Mouse (Mus musculus): ENCODE data around the gene Adamts17.
A peak's percentile ranks its signal among the peaks of the same experiment; 100 is the strongest.

The Adamts17 gene

DNA sequence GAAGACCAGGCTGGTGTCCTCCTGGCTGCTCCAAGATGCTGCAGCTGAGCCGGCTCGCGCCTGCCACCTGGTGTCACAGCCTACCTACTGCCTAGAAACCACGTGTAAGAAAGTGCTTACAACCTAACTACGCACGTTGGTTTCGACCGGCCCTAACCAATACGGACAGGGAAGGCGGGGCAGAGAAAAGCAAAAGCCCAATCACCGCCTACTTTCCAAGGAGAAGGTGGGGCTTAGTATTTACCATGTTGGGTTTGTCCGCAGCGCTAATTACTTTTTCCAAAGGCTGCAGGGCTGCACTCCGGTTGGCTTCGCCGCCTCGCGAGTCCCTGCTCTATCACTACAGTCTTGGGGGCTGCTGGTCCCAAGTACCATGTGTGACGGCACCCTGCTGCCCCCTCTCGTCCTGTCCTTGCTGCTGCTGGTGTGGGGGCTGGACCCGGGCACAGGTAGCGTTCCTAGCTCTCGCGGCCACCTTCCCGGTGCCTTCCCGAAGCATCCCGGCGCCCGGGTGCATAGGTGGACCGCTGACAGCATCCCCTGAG is at the start of gene Adamts17:
Gene Adamts17 (plus strand): TSS at position 273 of the 545 bp plus-strand sequence.
- DNase-seq (ENCODE audit: low spot score in 2 of 2) = peak; percentile 89 to 94

DNA sequence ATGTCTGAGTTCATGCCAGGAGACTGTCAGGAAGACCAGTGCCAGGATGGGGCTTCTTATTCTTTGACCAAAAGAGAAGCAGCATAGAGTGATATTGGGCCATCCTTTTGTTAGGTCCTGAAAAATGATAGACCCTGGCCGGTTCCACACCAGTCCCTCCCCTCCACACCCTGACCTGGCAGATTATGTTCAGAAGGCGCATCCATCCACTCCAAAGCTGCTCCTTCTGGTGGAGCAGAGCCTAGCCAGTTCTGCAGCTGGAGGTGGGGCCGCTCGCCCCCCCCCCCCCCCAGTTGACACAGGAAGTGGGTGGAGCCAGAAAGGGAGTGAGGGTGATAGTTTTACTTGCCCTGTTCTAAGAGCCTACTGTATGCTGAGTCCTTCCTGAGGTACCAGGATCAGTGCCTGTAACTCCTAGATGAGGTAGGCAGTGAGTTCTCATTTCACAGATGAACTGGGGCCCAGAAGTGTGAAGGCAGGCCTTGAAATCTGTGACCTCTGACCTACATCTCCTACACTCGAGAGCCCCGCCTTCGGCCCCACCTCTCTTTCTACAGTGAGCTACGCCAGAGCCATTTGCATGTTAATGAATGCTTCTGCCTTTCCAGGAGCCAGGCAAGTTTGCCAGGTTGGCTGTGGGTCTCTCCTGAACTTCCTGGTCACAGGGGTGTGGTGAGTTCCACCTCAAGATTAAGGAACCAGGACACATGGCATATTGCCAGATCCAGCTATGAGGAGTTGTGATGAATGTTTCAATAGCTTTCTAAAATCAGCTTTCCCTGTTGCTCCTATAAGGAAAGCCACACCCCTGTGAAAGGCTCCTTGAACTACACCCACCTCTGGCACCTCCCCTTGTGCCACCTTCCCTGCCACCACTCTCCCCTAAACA is 49.4 kb upstream of the Adamts17 start:
- no peak for DNase-seq (ENCODE audit: low spot score in 2 of 2)

DNA sequence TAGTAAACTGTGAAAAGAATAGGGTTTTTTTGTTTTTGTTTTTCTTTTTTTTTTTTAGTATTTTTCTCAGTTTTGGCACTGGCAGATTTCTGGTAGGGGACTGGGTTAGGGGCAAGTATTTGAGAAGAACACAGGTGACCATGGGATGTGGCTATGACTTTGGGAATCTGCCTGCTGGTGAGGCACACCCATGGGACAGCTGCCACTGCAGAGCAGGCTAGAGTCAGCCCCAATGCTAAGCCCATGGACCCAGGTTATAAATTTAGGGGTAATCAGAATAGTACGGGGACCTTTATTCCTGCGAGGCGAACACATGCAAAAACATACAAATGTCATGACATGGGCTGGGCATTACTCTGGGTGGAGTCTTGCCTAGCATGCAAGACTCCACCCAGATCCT is 48.5 kb upstream of the Adamts17 start:
- DNase-seq (ENCODE audit: low spot score in 2 of 2) = no peak

DNA sequence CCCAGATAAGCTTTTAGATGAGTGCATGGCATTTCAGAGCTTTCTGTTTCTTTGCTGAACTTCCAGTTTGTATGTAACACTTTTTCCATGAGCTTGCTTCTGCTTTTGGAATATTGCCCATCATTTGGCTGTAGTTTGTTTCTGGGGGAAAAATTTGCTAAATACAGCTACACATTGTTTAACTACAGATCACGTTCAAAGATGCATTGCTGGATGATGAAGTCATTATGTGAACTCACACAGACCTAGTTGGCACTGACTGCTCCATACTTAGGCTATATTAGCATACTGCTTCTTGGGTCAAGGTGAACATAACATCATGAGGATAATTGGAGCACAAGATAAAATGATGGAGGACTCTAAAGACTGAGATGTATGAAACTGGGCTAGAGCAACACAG is 42.6 kb upstream of the Adamts17 start:
- no peak for DNase-seq (ENCODE audit: low spot score in 2 of 2)

DNA sequence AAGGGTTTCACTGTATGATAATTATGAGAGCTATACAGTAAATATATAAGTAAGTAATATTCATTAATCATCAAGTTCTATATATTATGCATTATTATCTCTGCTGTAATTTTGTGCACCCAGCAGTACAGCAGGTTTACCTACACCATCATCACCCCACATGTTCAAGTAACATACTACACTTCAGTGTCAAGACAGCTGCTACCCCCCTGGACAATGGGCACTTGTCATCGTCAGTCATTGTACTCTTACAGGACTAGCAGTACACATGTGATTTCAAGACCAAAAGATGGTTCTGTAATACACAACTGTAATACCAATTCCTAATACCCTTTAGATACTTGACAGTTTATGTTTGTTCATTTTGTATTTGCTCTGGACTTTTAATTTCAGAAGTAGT is 42.2 kb upstream of the Adamts17 start:
- DNase-seq (ENCODE audit: low spot score in 2 of 2) = no peak

DNA sequence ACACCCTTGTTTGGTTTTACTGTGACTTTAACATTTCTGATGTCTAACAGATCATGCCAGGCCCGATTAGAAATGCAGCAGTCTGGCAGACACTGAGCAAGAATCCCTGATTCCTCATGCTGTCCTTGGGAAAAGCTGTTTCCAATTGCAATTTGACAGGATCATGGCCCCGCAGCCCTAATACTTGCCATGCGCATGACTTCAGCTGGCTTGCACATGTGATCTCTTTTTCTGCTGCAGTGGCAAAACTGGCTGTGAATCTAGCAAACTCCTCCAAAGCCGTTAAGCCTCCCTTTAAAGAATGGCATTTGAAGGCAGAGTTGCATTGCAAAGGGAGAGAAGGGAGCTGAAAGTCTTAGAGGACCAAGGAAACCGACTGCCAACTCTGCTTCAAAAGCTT is 40.7 kb upstream of the Adamts17 start:
- DNase-seq (ENCODE audit: low spot score in 2 of 2) = no peak

DNA sequence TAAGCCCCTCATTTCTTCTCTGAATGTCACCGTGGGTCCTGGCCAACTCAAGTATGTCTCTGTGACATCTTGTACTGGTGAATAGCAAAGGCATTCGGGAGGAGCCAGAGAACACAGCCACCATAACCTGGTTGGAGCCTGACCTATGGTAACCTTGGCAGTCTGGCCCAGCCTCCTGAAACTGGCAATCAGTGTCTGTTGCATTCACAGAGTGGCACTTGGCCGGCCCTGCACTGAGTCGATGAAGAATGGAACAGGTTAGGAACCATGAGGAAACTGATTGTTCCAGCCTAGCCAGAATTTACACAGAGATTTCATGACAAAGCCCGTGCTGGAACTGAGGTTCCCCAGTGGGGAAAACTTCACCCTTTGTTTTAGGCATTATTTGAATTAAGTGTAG is 38.8 kb upstream of the Adamts17 start:
- DNase-seq (ENCODE audit: low spot score in 2 of 2) = no peak

DNA sequence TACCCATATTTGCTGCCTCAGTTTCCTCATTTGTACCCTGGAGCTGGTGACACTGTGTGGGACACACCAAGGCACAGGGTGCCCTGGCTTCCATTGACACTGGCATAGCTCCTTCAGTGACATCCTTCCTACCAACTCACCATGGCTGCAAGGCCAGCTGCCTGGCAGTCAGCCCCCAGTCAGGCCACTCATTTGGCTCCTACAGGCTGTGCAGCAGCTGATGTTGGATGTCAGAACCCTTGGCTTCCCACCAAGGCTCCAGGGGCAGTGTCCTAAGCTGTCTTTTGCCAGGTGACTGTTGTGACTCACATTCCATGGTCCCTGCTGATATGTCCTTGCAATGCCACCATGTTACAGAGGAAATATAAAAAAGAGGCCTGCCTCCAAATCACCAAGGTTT is 37.8 kb upstream of the Adamts17 start:
- no peak for DNase-seq (ENCODE audit: low spot score in 2 of 2)

DNA sequence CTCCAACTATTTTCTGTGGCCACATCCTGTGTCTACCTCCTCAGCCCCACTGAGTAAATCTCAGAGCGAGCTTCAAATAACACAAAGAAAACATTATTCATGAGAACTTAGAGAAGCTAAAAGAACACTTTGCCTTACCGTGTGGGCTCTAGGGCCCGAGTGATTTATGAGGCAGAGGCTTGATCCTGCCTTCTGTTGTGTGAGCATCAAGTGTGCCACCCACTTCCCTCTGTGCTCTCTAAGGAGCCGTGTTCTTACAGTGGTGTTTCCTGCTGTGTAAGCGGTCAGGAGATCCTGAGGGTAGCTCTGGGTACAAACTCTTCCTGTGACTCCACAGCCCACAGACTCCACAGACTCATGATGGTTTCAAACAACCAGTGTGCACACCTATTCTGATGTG is 35.7 kb upstream of the Adamts17 start:
- DNase-seq (ENCODE audit: low spot score in 2 of 2) = no peak

DNA sequence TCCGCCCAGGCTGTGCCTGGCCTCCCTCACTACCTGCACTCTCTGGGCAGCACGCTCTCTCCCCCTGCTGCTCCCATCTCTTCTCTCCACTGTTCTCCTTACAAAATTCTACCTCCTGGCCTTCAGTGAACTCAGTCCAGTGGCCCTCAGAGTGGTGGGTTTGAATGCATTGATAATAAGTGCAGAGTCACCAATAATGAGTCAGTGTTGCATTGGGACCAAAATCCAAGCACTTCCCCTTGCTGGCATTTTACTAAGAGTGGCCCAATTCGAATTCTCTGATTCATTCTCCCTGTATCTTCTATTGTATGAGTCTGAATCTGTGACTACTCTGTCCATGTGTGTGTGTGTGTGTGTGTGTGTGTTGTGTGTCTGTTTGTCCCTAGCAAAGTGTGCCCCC is 32.7 kb upstream of the Adamts17 start:
- no peak for DNase-seq (ENCODE audit: low spot score in 2 of 2)

DNA sequence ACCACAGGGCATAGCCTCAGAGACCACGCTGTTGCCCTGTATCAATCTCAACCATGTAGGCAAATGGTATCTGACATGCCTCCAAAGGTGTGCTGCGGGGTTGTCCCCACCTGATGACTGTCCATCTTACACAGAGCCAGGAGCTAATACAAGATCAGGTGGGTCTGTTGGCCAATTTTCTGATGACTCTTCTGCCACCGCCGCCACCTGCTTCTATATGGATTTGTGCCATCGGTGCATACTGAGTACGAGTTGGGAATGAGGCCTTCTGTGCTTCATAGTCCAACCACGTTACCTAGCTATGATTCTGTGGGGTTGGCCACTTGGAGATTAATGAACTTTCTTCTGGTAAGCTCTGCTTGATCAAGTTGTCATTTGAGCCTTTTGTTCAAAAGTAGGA is 29.1 kb upstream of the Adamts17 start:
- DNase-seq (ENCODE audit: low spot score in 2 of 2) = no peak

DNA sequence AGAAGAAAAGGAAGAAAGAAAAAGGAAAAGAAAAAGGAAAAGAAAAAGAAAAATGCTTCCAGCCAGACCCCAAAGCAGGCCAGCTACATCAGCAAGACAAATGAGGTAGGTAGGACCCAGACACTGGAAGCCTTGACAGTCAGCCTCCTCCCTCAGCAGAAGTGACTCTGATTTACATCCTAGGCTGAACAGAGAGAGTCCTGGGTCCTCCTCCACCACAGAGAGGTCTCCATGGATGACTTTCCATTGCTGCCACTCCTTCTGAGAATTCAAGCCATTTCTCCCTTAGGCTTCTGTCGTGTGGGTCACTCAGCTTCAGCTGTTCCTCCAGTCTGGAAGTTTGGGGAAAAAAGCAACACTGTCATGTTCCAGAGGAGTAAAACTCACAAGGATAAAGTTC is 28.2 kb upstream of the Adamts17 start:
- no peak for DNase-seq (ENCODE audit: low spot score in 2 of 2)

DNA sequence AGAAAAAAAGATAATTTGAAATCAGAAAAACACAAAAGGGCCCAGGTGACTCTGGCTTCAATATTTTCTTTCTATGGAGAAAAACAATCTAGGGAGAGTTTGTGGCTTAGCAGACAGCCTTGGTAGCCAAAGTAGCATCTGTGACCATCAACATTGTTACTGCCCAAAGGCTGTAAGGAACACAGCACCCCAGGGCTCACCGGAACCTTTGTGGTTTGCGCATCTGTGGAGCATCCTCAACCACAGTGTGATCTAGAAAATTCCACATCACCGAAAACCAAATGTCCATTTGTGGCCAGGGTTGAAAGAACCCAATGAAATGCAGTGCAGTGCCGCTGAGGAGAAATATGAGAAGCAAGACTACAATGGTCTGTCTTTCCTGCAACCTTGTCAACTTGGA is 27.2 kb upstream of the Adamts17 start:
- DNase-seq (ENCODE audit: low spot score in 2 of 2) = no peak

DNA sequence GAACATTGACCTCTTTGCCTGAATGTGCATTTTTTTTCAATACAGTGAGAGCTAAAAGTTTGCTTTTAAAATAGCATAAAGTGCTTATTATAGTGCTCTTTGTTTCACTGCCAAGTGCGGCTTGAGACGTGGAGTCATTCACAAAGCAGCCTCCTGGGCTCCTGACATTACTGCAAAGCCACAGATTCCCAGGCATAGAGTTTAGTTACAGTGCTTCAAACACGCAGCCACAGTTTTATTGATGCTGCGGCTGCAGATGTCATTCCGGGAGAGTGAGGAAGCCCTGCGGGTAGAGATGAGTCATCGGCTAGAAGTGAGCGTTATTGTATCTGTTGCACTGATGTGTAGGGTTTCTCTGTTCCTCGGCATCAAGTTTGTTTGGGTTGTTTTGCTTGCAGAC is 26.8 kb upstream of the Adamts17 start:
- no peak for DNase-seq (ENCODE audit: low spot score in 2 of 2)

DNA sequence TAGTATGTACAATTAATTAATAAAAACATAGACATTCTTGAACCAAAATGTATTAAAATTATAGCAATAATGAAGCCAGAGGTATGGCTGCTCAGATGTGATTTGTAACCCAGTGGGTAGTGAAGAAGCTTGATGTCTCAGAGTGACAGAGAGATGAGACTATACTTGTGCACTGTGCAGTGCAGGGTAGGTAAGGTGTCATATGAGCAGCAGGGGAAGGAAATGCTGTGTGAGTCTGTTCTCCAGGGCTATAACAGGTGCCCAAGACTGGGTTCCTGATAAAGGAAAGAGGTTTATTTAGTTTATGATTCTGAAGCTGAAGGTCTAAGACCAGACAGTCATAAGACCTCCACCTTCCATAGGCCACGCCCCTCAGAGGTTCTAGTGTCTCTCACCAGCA is 26.4 kb upstream of the Adamts17 start:
- no peak for DNase-seq (ENCODE audit: low spot score in 2 of 2)

DNA sequence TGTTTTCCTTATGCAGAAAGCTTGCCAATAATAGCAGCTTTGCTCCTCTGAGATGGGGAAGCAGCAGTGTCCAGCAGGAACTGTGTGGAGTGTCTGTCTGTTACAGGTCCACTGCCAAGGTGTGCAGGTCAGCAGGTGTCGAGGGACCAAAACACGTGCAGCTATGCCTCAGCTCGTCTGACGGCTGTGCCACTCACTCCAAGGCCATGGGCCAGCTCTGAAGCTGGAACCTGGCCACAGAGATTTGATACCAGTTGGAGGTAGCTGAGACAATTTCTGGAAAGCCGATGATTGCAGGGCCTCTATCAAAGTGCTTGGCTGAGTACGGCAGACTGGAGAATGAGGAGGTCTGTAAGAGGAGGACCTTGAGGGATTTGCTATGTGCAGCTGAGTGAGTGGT is 24.0 kb upstream of the Adamts17 start:
- DNase-seq (ENCODE audit: low spot score in 2 of 2) = no peak

DNA sequence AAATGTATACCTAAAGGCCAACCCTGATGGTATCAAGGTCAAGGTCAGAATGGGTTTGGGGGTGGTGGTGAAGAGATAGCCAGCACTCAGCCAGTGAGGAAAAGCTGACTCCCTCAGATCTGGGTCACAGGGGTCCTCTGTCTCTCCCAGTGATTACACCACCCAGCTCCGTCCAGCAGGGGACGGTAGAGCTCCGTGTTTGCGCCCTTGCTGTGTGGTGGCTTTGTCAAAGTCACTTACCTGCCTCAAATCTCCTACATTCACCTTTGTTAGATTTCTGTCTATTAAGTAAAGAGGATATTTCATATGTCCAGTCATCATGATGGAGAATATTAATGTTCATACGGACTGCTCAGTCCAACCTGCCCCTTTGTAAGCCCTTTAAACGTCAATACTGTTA is 19.5 kb upstream of the Adamts17 start:
- DNase-seq (ENCODE audit: low spot score in 2 of 2) = peak; percentile 13 to 34

DNA sequence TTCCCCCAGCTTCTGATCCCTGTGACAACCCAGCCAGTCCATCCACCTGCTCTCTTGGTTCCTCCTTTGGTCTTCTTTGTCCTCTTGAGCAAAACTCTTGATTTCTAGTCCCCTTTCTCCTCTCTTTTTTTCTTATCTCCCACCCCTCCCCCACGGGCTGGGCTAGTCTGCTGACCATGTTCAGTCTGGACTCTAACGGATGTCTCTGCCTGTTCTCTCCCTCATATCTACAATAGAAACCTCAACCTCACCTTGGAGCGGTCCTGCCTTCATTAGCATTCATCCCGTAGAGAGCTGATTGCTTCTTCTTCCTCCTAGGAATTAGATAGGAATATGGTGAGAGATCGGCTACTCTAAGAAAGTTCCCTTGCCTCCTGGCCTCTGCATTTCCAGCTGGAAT is 8.7 kb upstream of the Adamts17 start:
- no peak for DNase-seq (ENCODE audit: low spot score in 2 of 2)

DNA sequence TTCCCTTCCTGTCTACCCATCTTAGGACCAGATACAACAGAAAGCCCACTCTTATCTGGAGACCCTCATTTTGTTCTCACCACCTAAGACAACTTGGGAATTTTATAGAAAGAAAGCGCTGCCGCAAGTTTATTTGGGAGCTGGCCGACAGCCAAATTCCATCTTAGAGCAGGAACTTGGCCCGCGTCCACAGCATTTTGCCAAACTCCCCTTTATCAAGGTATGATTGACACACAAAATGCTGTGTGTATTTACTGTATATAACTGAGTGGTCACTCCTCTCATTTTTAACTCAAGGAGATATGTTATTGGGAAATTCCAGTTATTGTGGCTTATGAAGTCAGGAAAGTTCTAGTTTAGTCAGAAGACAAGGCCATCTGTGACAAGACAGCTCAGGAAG is 8.2 kb upstream of the Adamts17 start:
- no peak for DNase-seq (ENCODE audit: low spot score in 2 of 2)

DNA sequence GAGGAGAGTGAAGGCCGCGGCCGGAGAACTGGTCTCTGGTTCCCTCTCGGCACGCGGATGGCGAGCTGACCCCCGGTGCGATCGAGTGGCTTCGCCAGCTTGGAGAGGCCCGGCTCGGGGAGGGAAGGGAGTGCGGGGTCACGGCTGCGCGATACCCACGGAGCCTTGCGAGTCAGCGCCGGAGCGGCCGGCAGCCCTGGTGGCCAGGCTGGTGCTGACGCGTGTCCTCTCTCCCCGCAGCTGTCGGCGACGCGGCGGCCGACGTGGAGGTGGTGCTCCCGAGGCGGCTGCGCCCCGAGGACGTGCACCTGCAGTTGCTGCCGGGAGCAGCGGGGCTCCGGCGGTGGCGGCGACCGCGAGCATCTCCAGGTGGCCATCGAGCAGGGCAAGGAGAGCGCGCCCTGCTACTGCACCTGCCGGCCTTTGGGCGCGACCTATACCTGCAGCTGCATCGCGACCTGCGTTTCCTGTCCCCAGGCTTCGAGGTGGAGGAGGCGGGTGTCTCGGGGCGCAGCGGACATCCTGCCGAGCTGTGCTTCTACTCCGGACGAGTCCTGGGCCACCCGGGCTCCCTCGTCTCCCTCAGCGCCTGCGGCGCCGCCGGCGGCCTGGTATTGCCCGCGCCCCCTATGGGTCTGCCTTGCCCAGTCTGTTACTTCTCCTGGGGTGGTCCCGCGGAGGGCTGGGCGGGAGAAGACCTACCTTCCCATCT is 629 bp downstream of the Adamts17 start:
- no peak for DNase-seq (ENCODE audit: low spot score in 2 of 2)

DNA sequence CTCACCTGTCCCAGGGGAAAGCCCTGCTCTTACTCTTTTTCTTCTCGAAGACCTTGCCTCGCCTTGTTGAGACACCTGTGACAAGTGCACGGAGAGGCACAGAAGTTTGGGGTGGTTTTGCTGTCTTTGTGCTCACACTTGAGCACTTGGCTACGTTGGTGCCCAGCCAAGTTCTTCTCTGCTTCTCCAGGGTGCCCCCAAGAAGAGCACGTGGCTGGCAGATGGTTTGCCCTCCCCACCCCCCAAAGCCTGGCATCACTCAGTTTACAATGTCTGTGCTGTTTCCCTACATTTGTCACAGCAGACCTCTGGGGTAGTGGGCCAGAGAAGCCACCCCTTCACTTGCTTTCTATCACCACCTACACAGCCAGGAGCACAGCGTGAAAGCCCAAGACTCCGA is 1.6 kb downstream of the Adamts17 start:
- no peak for DNase-seq (ENCODE audit: low spot score in 2 of 2)

DNA sequence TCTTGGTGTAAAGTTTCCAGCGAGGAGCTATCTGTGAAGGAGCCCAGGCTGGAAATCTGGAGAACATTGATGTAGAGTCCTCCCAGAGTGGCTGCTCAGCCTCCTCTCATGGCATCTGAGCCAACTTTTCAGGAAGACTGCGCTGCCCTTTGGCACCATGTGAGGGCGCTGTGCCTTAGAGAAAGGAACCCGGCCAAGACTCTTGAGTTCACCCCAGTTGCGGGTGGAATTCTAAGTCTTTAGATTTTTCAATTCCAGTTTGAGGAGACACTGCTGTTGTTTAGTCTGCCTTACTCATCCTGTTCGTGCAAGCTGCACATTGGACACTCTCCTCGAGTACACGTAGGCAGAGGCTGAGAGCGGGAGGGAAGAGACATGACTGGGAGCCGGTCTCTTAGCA is 2.5 kb downstream of the Adamts17 start:
- DNase-seq (ENCODE audit: low spot score in 2 of 2) = peak; percentile 81 to 85

DNA sequence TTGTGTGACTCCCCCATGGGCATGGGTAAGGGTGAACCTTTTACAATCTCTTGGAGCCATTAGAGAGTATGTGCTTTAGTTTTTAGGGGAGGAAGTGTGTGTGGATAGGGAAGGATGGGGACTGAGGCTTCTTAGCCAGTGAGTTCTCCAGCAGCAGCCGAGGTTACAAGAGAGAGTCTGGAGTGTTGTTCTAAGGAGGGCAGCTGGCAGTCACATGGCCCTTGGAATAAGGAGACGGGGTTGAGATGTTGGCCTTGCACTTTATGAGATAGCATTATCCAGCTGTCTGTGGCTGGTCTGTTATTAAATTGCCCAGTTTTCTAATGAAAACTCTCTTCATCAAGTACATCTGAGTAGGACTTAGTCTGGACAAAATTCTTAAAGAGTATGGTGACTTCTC is 4.3 kb downstream of the Adamts17 start:
- DNase-seq (ENCODE audit: low spot score in 2 of 2) = no peak

All from frontal cortex, postnatal 25 days (tissue).